Mouse (Mus musculus) CH12.LX (cell line): Measurements from ENCODE around the gene Gm11627. TPM values are rescaled to one million over a fixed set of nuclear protein-coding genes. Genes with fewer than 3 reads are reported as not detected.

Experiments
- DNase-seq: peaks from one replicate; pipeline ENCODE4 v3.0.0-alpha.2; 2013; ENCODE audit errors: extremely low read depth
- H3K27ac ChIP-seq: 2 replicates; pipeline ENCODE4 v1.5.1; 2012; ENCODE audit warnings: low read depth, mild to moderate bottlenecking, control low read depth, moderate library complexity; ENCODE audit not compliant: insufficient read depth
- H3K27me3 ChIP-seq: replicated peaks from 2 replicates; pipeline ENCODE3; 2012; ENCODE audit warnings: inconsistent platforms
- H3K36me3 ChIP-seq, 2 experiments: replicated peaks in 1 of 2; 2 replicates each; pipeline versions ENCODE3 to v1.6.1; 2012; ENCODE audit warnings: inconsistent platforms in 1 of 2, low read length in 1 of 2, mild to moderate bottlenecking in 1 of 2, mixed read lengths in 1 of 2, moderate library complexity in 1 of 2; ENCODE audit not compliant: control insufficient read depth in 1 of 2, insufficient read depth in 1 of 2
- H3K4me1 ChIP-seq, 2 experiments: 2 replicates each; pipeline ENCODE4 v1.6.1; 2012; ENCODE audit warnings: inconsistent platforms in 1 of 2, moderate library complexity in 1 of 2; ENCODE audit not compliant: insufficient read depth in 2 of 2, control insufficient read depth in 1 of 2
- H3K4me2 ChIP-seq: 2 replicates; pipeline ENCODE4 v1.6.1; 2012; ENCODE audit warnings: low read depth, mild to moderate bottlenecking, control low read depth; ENCODE audit not compliant: poor library complexity, insufficient read depth, severe bottlenecking
- H3K4me3 ChIP-seq, 3 experiments: fragments of 150-350 bp in 1 of 3; sonication (generic) in 1 of 3; replicated peaks in 1 of 3; 2 replicates each; pipeline versions ENCODE3 to v1.5.1; 2011 to 2012; ENCODE audit warnings: low read depth in 2 of 3, low read length in 2 of 3, mild to moderate bottlenecking in 2 of 3, moderate library complexity in 2 of 3, control low read depth in 1 of 3, improper control_type of control experiment in 1 of 3, inconsistent platforms in 1 of 3, mixed read lengths in 1 of 3; ENCODE audit not compliant: poor library complexity in 1 of 3
- H3K79me2 ChIP-seq: replicated peaks from 2 replicates; pipeline ENCODE4 v1.6.1; 2012; ENCODE audit warnings: mild to moderate bottlenecking, moderate library complexity; ENCODE audit not compliant: control insufficient read depth, poor library complexity, insufficient read depth, severe bottlenecking; ENCODE audit errors: extremely low read depth
- H3K9ac ChIP-seq: 2 replicates; pipeline ENCODE4 v1.6.1; 2012; ENCODE audit warnings: low read depth, mild to moderate bottlenecking, control low read depth, moderate library complexity; ENCODE audit not compliant: insufficient read depth
- H3K9me3 ChIP-seq: replicated peaks from 2 replicates; pipeline ENCODE3; 2012; ENCODE audit warnings: low read length, inconsistent platforms, mixed read lengths
- CHD1 ChIP-seq: IDR thresholded peaks from 2 replicates; pipeline ENCODE4 v1.6.1; 2012; ENCODE audit warnings: low read depth, low read length, improper control_type of control experiment, inconsistent platforms
- EP300 ChIP-seq: IDR thresholded peaks from 2 replicates; pipeline ENCODE4 v1.6.1; 2011; ENCODE audit warnings: low read length, improper control_type of control experiment
- GABPA ChIP-seq: IDR thresholded peaks from 2 replicates; pipeline ENCODE4 v1.6.1; 2012; ENCODE audit warnings: low read depth, low read length, improper control_type of control experiment, inconsistent platforms; ENCODE audit not compliant: insufficient replicate concordance
- HCFC1 ChIP-seq: IDR thresholded peaks from 2 replicates; pipeline ENCODE4 v1.6.1; 2012; ENCODE audit warnings: low read depth, mild to moderate bottlenecking, inconsistent platforms, low read length, improper control_type of control experiment
- IRF4 ChIP-seq: IDR thresholded peaks from 2 replicates; pipeline ENCODE4 v1.6.1; 2014; ENCODE audit warnings: low read depth, mild to moderate bottlenecking, inconsistent platforms, low read length, improper control_type of control experiment
- KAT2A ChIP-seq: IDR thresholded peaks from 2 replicates; pipeline ENCODE4 v1.6.1; 2012; ENCODE audit warnings: low read length, improper control_type of control experiment, inconsistent platforms; ENCODE audit not compliant: insufficient replicate concordance
- MAX ChIP-seq: IDR thresholded peaks from 2 replicates; pipeline ENCODE4 v1.6.1; 2011; ENCODE audit warnings: low read length, improper control_type of control experiment
- MAZ ChIP-seq: IDR thresholded peaks from 2 replicates; pipeline ENCODE4 v1.6.1; 2012; ENCODE audit warnings: low read depth, mild to moderate bottlenecking, inconsistent platforms, low read length, improper control_type of control experiment, moderate library complexity
- PAX5 ChIP-seq: IDR thresholded peaks from 2 replicates; pipeline ENCODE4 v1.6.1; 2012; ENCODE audit warnings: low read length, inconsistent platforms, mixed read lengths
- POLR2AphosphoS2 ChIP-seq: IDR thresholded peaks from 2 replicates; pipeline ENCODE4 v1.6.1; 2011; ENCODE audit warnings: low read depth, low read length, improper control_type of control experiment
- RCOR1 ChIP-seq: conservative IDR thresholded peaks from 2 replicates; pipeline ENCODE4 v1.6.1; 2012; ENCODE audit warnings: low read depth, mild to moderate bottlenecking, inconsistent platforms, low read length, improper control_type of control experiment
- TBP ChIP-seq: conservative IDR thresholded peaks from 2 replicates; pipeline ENCODE4 v1.6.1; 2011; ENCODE audit warnings: low read depth, low read length, improper control_type of control experiment
- USF2 ChIP-seq: conservative IDR thresholded peaks from 2 replicates; pipeline ENCODE4 v1.6.1; 2011; ENCODE audit warnings: low read depth, low read length, improper control_type of control experiment
- ZC3H11A ChIP-seq: IDR thresholded peaks from 2 replicates; pipeline ENCODE4 v1.6.1; 2012; ENCODE audit warnings: low read depth, mild to moderate bottlenecking, inconsistent platforms, low read length, improper control_type of control experiment
- ZKSCAN1 ChIP-seq: IDR thresholded peaks from 2 replicates; pipeline ENCODE4 v1.6.1; 2012; ENCODE audit warnings: low read depth, inconsistent platforms, low read length, improper control_type of control experiment, borderline replicate concordance
- dilution Hi-C: fragments of 300-500 bp; cut with MboI; formaldehyde crosslinking; loops from 2 replicates; pipeline ENCODE4 v1.14.3; 2020; ENCODE audit warnings: low sequenced_read_pairs; ENCODE audit not compliant: extremely low pct_unique_long_range_greater_than_20kb, extremely low pct_ligation_motif_present
- in situ Hi-C: fragments of 300-500 bp; cut with MboI; formaldehyde crosslinking; loops from 3 replicates; pipeline ENCODE4 v1.14.3; 2019; ENCODE audit warnings: low sequenced_read_pairs, low pct_ligation_motif_present, low pct_unique_long_range_greater_than_20kb, mixed read lengths
- polyA plus RNA-seq: library from polyadenylated mRNA; unstranded; fragments of >175 nt; gene quantifications from 2 replicates; pipeline ENCODE4 v1.2.1, GENCODE M21; 2012; ENCODE audit warnings: low read depth; ENCODE audit not compliant: insufficient read length
- total RNA-seq, 2 experiments: library from RNA; depleted of rRNA; stranded (reverse); fragments of 300-350 nt in 1 of 2; fragments of >200 nt in 1 of 2; gene quantifications; 2 replicates each; pipeline ENCODE4 v1.2.3; 2012 to 2014

Gene Gm11627
- total and polyA plus RNA-seq, 3 experiments = 0.42 to 0.63 TPM; not detected in 1

DNA sequence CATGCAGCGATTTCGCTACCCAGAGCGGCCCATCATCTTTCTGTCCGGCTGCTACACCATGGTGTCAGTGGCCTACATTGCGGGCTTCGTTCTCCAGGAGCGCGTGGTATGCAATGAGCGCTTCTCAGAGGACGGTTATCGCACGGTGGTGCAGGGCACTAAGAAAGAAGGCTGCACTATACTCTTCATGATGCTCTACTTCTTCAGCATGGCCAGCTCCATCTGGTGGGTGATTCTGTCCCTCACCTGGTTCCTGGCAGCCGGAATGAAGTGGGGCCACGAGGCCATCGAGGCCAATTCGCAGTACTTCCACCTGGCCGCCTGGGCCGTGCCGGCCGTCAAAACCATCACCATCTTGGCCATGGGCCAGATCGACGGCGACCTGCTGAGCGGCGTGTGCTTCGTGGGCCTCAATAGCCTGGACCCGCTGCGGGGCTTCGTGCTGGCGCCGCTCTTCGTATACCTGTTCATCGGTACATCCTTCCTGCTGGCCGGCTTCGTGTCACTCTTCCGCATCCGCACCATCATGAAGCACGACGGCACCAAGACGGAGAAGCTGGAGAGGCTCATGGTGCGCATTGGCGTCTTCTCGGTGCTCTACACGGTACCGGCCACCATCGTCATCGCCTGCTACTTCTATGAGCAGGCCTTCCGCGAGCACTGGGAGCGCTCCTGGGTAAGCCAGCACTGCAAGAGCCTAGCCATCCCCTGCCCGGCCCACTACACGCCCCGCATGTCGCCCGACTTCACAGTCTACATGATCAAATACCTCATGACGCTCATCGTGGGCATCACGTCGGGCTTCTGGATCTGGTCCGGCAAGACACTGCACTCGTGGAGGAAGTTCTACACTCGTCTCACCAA lies 26.5 kb upstream of the Gm11627 start:
- Histone ChIP-seq H3K4me3 (no peak overlapping the region), H3K79me2 (no peaks in the 10 kb centered on the region), H3K4me2 (no peak overlapping the region), H3K27me3 (peaks cover 45% of the 10 kb centered on the region), H3K36me3 (no peaks in the 10 kb centered on the region), H3K27ac (no peak overlapping the region), H3K9me3 (peaks cover 19% of the 10 kb centered on the region), H3K4me1 (0 out of 4 replicates have a peak, but pooled peaks cover 0 to 2% of the 10 kb centered on the region in 2 experiments), H3K9ac (no peak overlapping the region)
- dilution Hi-C loops (no loop called here), in situ Hi-C loops (no loop called here)
- TF ChIP-seq MAZ (no peak), RCOR1 (no peak), TBP (no peak)
- no peak for DNase-seq

DNA sequence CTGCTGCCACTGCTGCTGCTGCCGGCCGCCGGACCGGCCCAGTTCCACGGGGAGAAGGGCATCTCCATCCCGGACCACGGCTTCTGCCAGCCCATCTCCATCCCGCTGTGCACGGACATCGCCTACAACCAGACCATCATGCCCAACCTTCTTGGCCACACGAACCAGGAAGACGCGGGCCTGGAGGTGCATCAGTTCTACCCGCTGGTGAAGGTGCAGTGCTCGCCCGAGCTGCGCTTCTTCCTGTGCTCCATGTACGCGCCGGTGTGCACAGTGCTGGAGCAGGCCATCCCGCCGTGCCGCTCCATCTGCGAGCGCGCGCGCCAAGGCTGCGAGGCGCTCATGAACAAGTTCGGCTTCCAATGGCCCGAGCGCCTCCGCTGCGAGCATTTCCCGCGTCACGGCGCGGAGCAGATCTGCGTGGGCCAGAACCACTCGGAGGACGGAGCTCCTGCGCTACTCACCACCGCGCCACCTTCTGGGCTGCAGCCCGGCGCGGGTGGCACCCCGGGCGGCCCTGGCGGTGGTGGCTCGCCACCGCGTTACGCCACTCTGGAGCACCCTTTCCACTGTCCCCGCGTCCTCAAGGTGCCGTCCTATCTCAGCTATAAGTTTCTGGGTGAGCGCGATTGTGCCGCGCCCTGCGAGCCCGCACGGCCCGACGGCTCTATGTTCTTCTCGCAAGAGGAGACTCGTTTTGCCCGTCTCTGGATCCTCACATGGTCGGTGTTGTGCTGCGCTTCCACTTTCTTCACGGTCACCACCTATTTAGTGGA lies 25.7 kb upstream of the Gm11627 start:
- no peak overlapping the region for H3K9ac ChIP-seq

More for the DNA sequence above, 25.7 kb upstream of the Gm11627 start:
- Histone ChIP-seq H3K4me2 (no peak overlapping the region), H3K27ac (no peak overlapping the region), H3K9me3 (peaks cover 19% of the 10 kb centered on the region), H3K4me3 (no peak overlapping the region), H3K36me3 (no peaks in the 10 kb centered on the region), H3K4me1 (0 out of 4 replicates have a peak, but pooled peaks cover 0 to 2% of the 10 kb centered on the region in 2 experiments), H3K27me3 (peaks cover 37% of the 10 kb centered on the region), H3K79me2 (no peaks in the 10 kb centered on the region)
- dilution Hi-C loops = no loop called here
- TF ChIP-seq HCFC1 = no peak
- TF ChIP-seq GABPA = no peak
- TF ChIP-seq TBP = no peak
- TF ChIP-seq ZKSCAN1 = no peak
- TF ChIP-seq CHD1 = no peak
- TF ChIP-seq PAX5 = no peak
- TF ChIP-seq EP300 = no peak
- no peak for TF ChIP-seq KAT2A
- no peak for TF ChIP-seq USF2
- no peak for TF ChIP-seq POLR2AphosphoS2
- TF ChIP-seq RCOR1 = no peak
- no peak for TF ChIP-seq MAX
- TF ChIP-seq IRF4 = no peak
- no peak for TF ChIP-seq MAZ
- TF ChIP-seq ZC3H11A = no peak
- DNase-seq = no peak
- in situ Hi-C loops = no loop called here
